Mouse (Mus musculus): Measurements from ENCODE around the gene Gpr62.

Gene Gpr62

DNA sequence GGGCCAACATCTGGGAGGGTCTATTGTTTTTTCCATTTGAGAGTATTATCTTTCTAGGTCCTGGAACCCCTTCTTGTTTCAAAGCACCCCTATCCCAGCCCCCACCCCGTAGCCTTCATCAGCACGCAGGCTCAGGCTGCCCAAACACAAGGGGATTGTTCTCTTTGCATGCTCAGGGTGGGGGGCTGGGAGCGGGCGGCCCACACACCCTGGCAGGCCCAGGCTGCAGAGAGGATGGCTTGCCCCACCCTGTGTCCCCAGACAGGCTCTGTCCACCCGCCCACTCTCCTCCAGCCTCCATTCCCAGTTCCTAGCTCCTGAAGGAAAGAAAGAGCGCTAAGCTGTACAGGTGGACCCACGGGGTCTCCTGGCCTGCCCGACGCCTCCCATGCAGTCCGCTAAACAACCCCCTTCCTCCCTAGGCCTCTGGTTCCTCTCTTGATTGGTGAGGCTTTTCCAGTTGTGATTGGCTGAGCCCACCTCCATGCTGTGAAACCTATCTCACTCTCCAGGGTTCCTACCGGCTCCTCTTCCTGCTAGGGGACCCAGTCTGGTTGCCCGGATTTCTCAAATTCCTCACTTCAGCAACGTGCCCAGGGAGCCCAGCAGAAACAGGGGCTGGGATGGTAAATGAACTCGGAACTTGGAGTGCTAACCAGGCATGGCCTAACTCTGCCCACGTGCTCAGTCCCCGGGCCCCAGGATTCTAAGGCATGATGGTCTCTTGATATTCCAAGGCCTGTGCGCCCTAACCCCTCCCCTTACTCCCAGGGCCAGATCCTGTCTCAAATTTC is 10.7 kb downstream of the Gpr62 start:
- DNase-seq (ENCODE audit: low spot score), result peak; percentile 58

DNA sequence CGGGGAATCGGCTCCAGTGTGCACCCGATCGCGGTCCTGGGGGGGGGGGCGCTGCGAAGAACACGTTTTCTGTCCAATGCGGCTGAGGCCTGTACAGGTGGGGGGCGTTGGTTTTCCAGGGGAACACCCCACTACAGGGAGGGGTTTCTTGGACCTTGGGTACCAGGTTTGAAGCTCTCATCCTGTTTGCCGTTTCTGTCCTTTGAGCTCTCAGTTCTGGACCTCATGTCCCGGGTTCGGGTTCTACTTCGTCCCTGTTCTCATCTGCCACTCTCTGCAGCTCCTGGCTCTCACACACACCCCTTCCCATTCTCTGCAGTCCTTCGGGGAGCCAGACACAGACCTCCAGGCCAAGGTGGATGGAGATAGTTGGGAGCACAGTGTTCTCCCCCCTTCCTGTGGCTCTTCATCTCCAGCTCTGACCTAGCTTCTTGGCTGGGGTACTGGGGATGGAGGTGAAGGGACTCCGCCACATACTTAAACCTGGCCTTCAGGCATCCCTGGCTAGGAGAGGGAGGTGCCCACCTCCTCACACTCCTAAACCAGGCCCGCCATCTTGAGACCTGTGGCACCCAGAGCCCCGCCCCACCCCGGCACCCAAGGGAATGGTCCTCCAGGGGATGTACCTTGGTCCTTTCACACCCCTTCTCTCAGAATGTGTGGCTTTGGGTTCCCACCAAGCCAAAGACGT is 11.5 kb downstream of the Gpr62 start:
- DNase-seq (ENCODE audit: low spot score), result no peak

DNA sequence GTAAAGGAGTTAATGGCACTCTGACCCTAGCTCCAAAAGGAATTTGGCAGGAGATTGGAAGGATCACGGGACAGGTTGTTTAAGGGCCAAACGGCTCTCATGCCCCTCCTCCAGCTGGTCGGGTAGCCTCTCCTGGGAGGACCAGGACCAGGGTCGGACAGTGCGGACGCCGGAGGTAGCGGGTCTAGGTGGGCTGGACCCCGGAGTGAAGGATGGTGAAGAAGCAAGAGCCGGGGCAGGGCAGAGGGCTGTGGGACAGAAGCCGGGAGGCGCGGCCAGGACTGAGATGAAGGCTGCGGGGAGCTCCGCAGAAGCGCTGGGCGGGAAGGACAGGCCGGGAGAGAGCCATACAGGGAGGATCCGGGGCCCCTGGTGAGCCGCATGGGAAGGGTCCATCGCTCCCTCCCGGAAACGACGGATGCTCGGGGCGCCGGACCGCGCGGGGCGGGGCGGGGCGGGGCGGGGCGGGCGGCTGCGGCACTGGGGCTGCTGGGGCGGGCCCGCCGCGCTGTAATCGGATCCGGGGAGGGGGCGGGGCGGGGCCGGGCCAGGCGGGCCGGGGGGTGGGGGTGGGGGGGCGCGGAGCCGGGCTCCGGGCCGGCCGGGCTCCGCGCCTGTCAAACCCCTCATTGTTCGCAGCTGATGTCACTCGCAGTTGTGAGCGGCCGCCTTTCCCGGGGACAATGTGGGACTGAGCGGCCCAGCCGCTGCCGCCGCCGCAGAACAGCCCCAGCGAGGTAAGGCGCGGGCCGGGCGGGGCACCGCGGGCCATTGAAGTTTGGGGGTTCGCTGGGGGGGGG is 12.3 kb downstream of the Gpr62 start, which contains the start of gene Pcbp4:
Gene Pcbp4, plus strand, starts transcription at position 21 of the 800 bp plus-strand sequence.
- peak; percentile 86 for DNase-seq (ENCODE audit: low spot score)

DNA sequence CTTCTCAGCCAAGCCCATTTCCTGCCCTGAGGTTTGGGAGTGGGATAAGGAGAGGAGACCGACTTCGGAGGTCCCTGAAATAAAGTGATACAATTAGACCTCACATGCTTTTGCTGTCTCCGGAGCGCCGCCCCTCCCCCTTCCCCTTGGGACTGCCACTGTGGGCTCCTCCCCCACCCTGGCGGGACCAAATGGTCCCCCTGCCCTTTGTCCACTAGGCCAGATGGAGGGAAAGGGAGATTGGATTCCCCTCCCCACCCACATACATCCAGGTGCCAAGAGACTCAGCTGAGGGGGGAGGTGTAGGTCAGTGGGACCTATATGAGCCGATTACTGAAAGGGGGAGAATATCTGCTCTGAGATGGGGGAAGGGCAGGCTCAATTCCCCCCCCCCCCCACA is 12.9 kb downstream of the Gpr62 start:
- peak; percentile 76 for DNase-seq (ENCODE audit: low spot score)

DNA sequence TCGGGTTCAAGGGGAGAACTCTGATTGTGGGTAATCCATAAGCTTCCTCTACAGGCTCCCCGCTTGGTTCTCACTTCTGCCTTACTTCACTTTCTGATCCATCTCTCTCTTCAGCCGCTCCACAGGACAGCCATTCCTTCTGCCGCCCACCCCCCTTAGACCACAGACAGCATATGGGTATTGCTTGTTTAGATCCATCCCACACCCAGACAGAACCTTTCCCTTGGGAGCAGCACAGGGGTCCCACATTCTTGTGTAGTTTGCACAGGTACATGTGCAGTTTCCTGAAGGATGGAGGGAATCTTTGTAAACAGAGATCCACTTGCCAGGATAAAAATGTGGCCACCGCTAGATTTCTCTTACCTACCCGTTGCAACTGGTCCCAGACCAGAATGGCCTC is 13.4 kb downstream of the Gpr62 start:
- DNase-seq (ENCODE audit: low spot score), result no peak

DNA sequence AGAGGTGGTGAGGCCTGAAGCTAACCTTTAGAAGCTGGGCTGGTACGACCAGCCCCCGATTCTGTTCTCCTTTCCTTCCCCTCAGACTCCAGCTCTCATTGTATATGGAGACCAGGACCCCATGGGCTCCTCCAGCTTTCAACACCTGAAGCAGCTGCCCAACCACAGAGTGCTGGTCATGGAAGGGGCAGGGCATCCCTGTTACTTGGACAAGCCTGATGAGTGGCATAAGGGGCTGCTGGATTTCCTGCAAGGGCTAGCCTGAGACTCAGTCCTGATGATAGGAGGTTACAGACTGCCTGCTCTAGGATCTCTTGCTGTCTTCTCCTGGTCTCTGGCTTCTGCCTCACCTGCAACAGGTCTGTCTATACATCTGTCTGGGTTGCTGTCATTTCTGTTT is 13.8 kb downstream of the Gpr62 start:
- no peak for DNase-seq (ENCODE audit: low spot score)

DNA sequence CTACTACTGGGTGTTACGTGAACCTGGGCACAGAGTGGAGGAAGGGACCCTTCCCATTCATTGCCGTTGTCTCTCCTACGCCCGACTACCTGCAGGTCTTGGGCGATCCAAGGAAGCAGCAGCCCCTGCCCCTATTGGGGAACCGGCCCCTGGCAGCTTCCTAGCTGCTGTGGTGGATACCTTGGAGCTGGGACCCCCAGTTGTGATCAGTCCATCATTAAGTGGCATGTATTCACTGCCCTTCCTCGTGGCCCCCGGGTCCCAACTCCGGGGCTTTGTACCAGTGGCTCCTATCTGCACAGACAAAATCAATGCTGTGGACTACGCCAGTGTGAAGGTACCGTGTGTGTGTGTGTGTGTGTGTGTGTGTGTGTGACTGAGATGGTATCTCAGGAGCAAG is 14.4 kb downstream of the Gpr62 start:
- no peak for DNase-seq (ENCODE audit: low spot score)

DNA sequence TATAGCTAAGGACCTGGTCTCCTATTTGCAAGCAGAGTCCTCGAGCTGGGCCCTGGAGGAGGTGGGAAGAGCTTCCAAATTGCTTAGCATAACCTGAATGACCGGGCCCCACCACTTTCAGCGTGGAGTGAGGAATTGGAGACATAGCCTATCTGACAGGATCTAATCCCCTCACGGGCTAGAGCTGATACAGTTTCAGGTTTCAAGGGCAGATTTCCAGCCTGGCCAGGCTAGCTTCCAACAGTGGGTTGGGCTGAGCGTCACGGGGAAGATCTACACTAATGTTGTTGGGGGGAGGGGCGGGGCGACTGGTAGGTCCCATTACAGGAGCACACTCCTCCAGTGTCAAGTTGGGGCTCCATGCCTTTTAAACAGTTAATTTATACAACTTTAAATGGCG is 15.1 kb downstream of the Gpr62 start:
- no peak for DNase-seq (ENCODE audit: low spot score)

DNA sequence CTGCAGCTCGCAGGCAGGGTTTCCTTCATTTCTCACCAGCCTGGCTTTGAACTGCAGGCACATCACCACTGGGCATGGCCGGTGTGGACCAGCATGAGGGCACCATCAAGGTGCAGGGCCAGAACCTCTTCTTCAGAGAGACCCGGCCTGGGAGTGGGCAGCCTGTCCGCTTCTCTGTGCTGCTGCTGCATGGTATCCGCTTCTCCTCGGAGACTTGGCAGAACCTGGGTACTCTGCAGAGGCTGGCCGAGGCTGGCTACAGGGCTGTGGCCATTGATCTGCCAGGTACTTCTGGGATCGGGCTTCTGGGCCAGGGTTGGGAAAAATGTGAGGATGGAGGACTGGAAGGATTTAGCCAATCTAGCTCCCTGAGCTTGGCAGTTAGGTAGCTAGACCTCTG is 15.8 kb downstream of the Gpr62 start:
- DNase-seq (ENCODE audit: low spot score), result no peak

DNA sequence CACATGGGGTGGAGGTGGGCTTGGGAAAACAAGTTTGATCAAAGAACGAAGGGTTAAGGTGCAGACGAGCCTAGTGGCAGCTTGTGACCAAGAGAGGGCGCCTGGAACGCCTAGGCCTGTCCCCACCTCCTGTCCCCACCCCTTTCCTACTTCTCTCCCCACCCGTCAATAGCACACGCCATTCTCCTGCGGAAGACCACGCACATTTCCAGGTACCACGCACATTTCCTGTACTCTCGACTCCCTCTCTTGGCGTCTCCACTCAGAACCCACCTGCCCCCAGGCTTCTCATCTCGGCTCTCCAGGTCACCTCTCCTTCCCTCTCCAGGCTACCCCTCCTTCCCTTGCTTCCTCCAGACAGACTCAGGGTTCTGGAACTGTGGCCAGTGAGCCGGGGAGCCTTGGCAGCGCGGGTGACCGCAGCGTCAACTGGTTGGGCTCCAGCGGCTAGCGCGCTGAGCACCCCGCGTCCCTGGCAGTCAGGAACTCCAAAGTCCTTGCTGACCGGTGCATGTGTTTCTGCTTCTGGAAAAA is 17.2 kb downstream of the Gpr62 start:
- DNase-seq (ENCODE audit: low spot score), result peak; percentile 82

DNA sequence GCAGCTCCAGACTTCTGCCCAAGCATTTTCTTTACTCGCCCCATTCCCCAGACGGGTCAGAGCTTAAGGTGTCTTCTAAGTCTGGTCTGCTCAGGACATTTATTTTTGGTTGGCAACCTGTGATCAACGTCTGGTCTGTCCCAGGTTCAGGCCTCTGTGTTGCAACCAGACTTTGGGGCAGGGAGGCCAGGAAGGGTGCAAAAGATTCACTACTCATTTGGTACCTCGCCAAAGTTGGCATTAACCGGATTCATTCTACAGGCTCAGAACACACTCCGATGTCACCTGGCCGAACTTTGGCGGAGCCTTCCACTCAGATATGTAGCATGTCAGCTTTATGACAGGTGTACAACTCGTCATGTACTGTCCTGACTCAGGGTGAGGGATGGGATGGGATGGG is 17.8 kb downstream of the Gpr62 start:
- no peak for DNase-seq (ENCODE audit: low spot score)

DNA sequence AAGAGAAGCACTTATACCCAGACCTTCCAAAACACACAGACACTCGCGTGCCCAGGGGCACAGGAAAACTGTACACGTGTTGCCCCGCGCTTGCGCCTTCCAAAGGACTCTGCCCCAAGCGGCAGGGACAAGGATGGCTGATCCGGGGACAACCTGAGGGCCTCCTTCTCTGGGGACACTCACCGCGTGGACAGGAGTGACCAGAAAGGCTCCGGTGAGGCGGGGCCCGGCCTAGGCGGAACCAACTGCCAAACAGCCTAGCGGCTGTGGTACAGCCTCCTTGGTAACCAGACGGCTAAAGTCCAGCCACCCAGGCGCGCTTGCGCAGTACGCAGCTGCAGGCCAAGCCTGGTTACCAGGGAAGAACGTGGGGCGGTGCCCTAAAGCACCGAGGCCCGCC is 18.4 kb downstream of the Gpr62 start, which contains the start of the genes Abhd14b and Abhd14a:
Gene Abhd14b, plus strand, starts transcription at position 112 of the 400 bp plus-strand sequence.
Gene Abhd14a, minus strand, starts transcription at position 331 of the 400 bp plus-strand sequence.
- DNase-seq (ENCODE audit: low spot score), result peak; percentile 94

DNA sequence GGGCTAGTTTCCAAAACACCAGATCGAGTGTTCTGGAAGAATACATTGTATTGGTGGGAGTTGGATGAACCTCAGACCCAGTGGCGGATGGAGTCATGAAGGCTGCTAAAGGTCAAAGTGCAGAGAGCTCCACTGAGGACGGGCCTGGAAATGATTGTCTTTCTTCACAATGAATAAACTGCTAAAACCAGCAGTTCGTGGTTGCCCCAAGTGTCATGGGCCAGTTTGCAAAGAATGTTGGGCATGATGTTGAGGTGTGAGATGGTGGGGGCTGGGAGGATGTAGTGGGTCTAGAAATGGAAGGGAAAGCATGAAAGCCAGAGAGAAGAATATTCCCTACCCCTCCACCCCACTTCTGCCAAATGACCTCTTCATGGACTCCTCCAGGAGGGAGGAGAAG is 20.9 kb downstream of the Gpr62 start:
- DNase-seq (ENCODE audit: low spot score), result no peak

DNA sequence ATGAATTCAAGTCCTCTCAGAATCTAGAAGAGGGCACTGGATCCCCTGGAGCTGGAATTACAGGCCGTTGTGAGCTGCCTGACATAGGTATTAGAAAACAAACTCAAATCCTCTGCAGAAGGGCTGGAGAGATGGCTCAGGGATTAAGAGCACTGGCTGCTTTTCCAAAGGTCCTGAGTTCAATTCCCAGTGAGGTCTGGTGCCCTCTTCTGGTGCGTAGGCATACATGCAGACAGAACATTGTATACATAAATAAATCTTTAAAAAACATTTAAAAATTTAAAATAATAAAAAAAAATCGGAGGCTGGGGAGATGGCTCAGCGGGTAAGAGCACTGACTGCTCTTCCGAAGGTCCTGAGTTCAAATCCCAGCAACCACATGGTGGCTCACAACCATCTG is 23.1 kb downstream of the Gpr62 start:
- DNase-seq (ENCODE audit: low spot score), result no peak

DNA sequence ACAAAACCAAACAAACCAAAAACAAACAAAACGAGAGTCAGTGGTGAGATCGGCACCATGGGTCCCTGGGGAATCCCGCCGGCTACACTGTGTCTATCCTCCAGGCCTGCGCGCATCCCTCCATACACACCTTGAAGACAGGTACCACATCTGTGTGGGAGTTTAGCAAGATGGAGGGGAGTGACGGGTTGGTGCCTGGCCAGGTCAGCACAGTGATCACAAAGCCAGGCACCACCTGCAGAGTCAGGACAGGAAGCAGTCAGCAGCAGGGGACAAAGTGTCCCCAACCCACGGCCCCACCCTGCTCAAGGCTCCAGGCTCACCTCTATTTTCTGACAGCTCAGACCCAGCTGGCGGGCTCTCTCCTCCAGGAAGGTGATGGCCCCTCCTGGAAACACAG is 29.2 kb downstream of the Gpr62 start:
- DNase-seq (ENCODE audit: low spot score), result no peak

DNA sequence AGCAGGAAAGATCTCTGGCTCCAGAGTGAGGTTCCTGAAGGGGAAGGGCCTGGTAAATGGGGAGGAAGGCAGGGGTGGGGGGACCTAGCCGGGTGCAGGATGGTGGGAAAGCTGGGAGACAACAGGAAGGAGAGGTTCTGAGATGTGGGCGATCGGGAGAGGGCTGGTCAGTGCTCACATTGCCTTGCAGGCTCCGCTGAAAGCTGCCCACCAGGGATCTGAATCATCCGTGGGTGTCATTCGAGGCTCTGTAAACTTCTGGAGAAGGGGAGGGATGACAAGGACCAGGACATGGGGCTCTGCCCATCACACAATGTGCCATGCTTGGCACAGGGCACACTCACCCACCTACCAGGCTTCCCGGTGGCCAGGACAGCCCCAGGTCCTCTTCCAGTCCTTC is 32.3 kb downstream of the Gpr62 start:
- no peak for DNase-seq (ENCODE audit: low spot score)

DNA sequence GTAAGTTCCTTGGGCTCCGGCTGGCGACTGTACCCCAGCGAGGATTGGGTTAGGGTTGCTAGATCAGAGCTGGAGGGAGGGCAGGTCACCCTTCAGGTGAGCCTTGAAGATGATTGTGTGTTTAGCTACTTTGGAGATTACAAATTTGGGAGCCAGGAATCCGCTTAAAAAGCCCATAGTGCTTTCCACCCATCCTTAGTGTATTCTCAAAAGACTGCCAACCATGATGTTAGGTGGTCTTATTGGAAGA is 35.8 kb downstream of the Gpr62 start:
- DNase-seq (ENCODE audit: low spot score), result no peak

DNA sequence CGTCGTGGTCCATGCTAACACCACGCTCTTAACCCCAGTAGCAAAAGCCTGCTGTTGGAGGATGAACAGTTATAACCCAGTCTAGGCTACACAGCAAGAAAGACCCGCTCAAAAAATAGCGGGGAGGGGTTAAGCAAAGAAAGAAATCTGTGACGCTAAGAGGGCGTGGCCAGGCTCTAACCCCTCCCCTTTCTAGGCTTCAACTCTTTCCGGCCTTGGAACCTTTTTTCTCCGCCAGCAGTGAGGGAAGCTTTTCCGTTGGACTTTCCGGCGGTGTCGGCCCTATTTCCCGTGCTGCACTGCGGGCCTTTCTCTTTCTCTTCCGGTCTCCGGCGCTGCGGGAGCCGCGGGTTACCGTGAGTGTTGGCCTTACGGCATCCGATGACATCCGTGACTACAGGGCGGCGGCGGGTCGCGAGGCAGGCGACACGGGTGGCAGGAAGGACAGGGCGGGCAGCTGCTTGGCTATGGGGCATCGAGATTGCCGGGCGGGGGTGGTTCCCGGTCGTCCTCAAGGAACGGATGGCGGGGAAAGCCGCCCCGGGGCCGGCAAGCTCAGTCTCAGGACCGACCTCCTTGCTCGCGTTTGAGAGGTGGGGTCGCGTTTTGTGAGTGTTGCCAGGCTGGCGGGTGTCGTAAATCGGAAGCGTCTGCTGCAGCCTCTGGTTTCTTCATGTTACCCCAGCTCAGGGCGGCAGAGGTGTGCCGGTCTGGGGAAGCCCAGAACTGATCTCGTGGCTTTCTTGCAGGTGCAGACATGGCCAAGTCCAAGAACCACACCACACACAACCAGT is 36.3 kb downstream of the Gpr62 start, which contains the start of gene Rpl29:
Gene Rpl29, plus strand, starts transcription at position 234 of the 794 bp plus-strand sequence.
- DNase-seq (ENCODE audit: low spot score), result peak; percentile 95

DNA sequence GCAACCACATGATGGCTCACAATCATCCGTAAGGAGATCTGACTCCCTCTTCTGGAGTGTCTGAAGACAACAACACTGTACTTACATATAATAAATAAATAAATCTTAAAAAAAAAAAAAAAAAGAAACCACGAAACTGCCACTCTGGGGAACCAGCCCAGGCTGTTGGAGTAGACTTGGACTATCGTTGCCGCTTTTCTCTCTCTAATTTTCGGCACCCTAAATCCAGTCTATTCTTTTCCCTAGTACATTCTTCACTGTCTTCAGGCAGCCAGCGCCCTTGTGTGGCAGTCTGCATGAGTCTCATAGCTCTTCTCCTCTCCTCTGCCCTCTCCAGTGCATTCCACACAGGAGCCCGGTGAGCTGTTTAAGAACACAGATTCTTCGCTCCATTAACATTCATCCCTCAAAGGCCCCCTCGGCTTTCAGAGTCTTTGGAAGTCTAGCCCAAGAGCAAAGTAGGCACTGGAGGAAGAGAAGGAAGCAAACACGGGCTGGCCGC is 37.0 kb downstream of the Gpr62 start:
- no peak for DNase-seq (ENCODE audit: low spot score)

DNA sequence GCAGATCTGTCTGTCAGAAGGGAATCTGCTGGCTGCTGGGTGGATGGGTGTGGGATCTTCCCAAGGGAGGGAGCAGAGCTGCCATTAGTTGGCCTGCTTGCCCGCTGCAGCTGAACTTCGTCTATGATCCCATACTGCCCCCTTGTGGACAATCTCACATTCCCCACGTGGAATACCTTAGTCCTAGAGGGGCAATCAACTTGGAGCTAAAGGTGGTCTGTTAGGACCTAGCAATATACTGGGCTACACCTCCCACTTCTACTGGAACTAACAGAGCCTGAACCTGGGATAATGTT is 43.9 kb downstream of the Gpr62 start:
- peak; percentile 79 for DNase-seq (ENCODE audit: low spot score)

DNA sequence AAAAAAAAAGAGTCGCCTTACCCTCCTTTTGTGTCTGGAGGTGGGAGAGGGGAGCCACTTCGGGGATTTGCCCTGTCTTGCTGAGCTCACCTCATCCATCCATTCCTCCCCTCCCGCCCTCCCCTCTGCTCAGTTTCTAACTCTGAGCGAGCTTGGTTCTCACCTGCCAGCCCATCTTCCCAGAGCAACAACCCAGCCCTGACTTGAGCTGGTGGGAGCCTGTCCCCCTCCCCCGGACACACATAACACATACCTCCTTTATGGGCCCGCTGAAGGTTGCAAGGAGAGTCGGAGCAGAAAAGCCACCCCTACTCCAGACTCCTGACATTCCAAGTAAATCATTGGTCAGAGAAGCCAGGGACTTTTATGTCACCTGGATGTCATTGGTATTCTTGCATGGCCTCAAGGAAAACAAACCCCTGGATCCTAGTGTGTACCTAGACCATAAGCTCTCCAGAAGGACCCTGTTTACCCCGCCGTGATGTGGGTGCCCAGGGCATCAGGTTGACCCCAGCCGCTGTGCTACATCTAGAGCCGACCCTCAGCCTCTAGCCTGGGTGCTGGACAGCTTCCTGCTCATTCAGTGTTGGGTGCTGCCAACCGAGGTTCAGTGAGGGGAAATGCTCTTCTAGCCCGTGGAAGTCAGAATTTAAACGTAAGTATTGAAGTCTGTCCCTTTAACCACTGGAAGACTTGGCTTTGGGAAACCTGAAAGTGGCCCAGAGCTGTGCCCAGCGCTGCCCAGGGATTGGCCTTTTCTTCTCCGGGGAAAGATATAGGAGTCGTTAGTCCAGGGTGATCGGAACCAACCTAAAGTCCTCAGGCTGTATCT is 44.5 kb downstream of the Gpr62 start:
- no peak for DNase-seq (ENCODE audit: low spot score)
